9 mouse cellular contexts compared by ENCODE assay signal in the genomic region with DNA sequence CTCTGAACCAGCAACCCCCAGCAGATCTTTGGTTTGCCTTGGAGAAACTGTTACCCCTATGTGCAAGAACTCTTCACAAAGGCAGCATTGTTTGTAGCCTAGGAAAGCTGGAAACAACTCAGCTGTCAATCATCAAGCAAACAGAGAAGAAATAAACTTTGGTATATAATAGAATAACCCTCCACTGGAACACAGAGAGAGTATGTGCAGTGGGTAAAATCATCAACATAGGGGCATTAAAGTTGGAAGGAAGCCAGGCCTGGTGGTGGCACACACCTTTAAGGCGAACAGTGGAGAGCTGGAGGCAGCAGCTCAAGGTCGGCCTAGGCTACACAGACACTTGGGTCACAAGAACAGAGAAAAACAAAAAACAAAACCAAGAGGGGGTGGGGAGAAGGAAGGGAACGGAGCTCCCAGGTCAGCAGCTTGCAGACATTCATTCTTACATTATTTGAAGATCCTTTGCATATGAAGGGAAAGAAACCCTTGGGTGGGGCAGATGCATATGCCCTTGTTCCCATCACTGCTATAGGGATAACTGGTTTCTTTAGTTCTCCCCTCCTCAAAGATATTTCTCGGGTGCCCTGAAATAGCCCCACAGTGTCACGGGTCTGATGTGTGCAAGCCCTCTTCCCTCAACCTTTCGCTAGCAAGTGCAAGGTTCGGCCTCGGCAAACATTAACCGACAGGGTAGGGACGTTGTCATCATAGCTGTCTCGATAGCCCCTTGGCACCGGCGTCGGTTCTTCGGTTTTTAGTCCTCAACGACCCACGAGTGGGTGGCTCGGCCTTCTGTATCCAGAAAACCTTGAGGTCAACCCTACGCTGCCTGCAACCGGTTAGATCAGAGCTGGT. TPM values are rescaled to one million over a fixed set of nuclear protein-coding genes. Genes with fewer than 3 reads are reported as not detected.
DNase-seq lines count a peak whose midpoint lies in the region; ATAC-seq and TF ChIP-seq lines count a peak whose summit lies in the region.
"Had no signal": no experiment of that assay in that cellular context is flagged by ENCODE, and none has a peak within 500 bp of the region (broad histone marks: within the 10 kb centered on the region; RNA-seq: fewer than 3 reads in every experiment).

No protein-coding gene starts in this region.

- TF ChIP-seq CTCF in small intestine, adult 2 months (IDR thresholded peaks at IDR 0.05; ENCODE audit: extremely low read depth, insufficient read length, insufficient replicate concordance, low read depth, low read length) = no peak

- DNase-seq in lung, postnatal 10 days = peak; percentile 6
- DNase-seq in lung, adult 18-20 months = no peak
- DNase-seq in forebrain, embryonic 14.5 days (ENCODE audit: low spot score) = peak; percentile 59
- DNase-seq in kidney, postnatal 14 days = peak; percentile 84
- no peak for DNase-seq in left cerebral cortex, adult 9 months (ENCODE audit: low spot score in 2 of 2)
- no peak for DNase-seq in gastrocnemius, postnatal 4 days (ENCODE audit: low spot score in 2 of 2)
- DNase-seq in adrenal gland, postnatal 36 days = no peak
- DNase-seq: cerebellum, adult 18-20 months had no signal

- TF ChIP-seq POLR2A in small intestine, adult 2 months (IDR thresholded peaks at IDR 0.05; ENCODE audit: low read depth, low read length) = no peak

- H3K27me3 ChIP-seq in forebrain, embryonic 14.5 days (replicated peaks; ENCODE audit: control insufficient read depth, insufficient read depth, low read length) = no peaks in the 10 kb centered on the region
- no peaks in the 10 kb centered on the region for H3K27me3 ChIP-seq in small intestine, adult 2 months (ENCODE audit: control insufficient read depth, insufficient read depth, low read length)

- H3K9me3 ChIP-seq in forebrain, embryonic 14.5 days (replicated peaks; ENCODE audit: control insufficient read depth, low read length) = no peaks in the 10 kb centered on the region

- ATAC-seq in forebrain, embryonic 14.5 days = peak; percentile 21

- WGBS in forebrain, embryonic 14.5 days = 10% methylated on average over 20 of the region's 20 CpGs
- 20% methylated on average over 20 of the region's 20 CpGs for WGBS in small intestine, adult 2 months

- H3K27ac ChIP-seq in forebrain, embryonic 14.5 days (ENCODE audit: low read depth, low read length) = peak overlapping the region; percentile 59; the same call in 1 of the 2 replicates
- no peak overlapping the region for H3K27ac ChIP-seq in small intestine, adult 2 months (ENCODE audit: insufficient read depth, low read depth, low read length)

- H3K36me3 ChIP-seq in forebrain, embryonic 14.5 days (ENCODE audit: control insufficient read depth, insufficient read depth, low read length) = no peaks in the 10 kb centered on the region
- no peaks in the 10 kb centered on the region for H3K36me3 ChIP-seq in small intestine, adult 2 months (ENCODE audit: control insufficient read depth, insufficient read depth, low read length)

- peaks cover 12% of the 10 kb centered on the region for H3K4me1 ChIP-seq in forebrain, embryonic 14.5 days (ENCODE audit: control insufficient read depth, insufficient read depth, low read length)
- peaks cover 7% of the 10 kb centered on the region for H3K4me1 ChIP-seq in small intestine, adult 2 months (ENCODE audit: control insufficient read depth, insufficient read depth, insufficient read length, low read length)

- H3K9ac ChIP-seq in forebrain, embryonic 14.5 days (ENCODE audit: low read length) = no peak overlapping the region

- H3K4me2 ChIP-seq in forebrain, embryonic 14.5 days (ENCODE audit: low read length) = peak overlapping the region; percentile 9; the same call in 1 of the 2 replicates

- no peak overlapping the region for H3K4me3 ChIP-seq in forebrain, embryonic 14.5 days (ENCODE audit: low read depth, low read length)
- H3K4me3 ChIP-seq in small intestine, adult 2 months (ENCODE audit: low read depth, low read length) = peak overlapping the region; percentile 30; the same call in 1 of the 2 replicates

RNA-seq across cellular contexts. Expression of a gene that starts 11.4 kb away (rescaled TPM):
- polyA plus RNA-seq in forebrain, embryonic 14.5 days (2014; fragmentation: Nextera tagmentation; extraction: Ambion mirVana) = 1.6 and 1.7 TPM in 2 replicates
- 145 and 219 TPM in 2 replicates for polyA plus RNA-seq in small intestine, adult 2 months (2012; rRNA removed)
- total RNA-seq in gastrocnemius, postnatal 4 days (2021) = 1 to 10 TPM in 1 of 2 experiments, under 1 TPM in 1; 0.96 to 1.0 TPM
- total RNA-seq in adrenal gland, postnatal 36 days (2021) = 1 to 10 TPM in 1 of 2 experiments, under 1 TPM in 1; 0.93 to 2.8 TPM

RNA-seq across cellular contexts. Expression of a gene that starts 21.8 kb away (rescaled TPM):
- polyA plus RNA-seq in forebrain, embryonic 14.5 days (2014; fragmentation: Nextera tagmentation; extraction: Ambion mirVana) = 1,715 and 2,306 TPM in 2 replicates
- 755 and 830 TPM in 2 replicates for polyA plus RNA-seq in small intestine, adult 2 months (2012; rRNA removed)
- total RNA-seq in gastrocnemius, postnatal 4 days (2021) = 100 to 1,000 TPM; 164 TPM
- 100 to 1,000 TPM; 313 to 319 TPM for total RNA-seq in adrenal gland, postnatal 36 days (2021)

RNA-seq across cellular contexts. Expression of a gene that starts 39.6 kb away (rescaled TPM):
- 253 and 292 TPM in 2 replicates for polyA plus RNA-seq in forebrain, embryonic 14.5 days (2014; fragmentation: Nextera tagmentation; extraction: Ambion mirVana)
- polyA plus RNA-seq in small intestine, adult 2 months (2012; rRNA removed) = 19.9 and 34.1 TPM in 2 replicates
- total RNA-seq in gastrocnemius, postnatal 4 days (2021) = 10 to 100 TPM; 55.0 to 60.2 TPM
- total RNA-seq in adrenal gland, postnatal 36 days (2021) = 10 to 100 TPM; 77.5 to 89.1 TPM

RNA-seq across cellular contexts. Expression of a gene that starts 44.6 kb away (rescaled TPM):
- polyA plus RNA-seq in forebrain, embryonic 14.5 days (2014; fragmentation: Nextera tagmentation; extraction: Ambion mirVana) = 4.1 and 6.0 TPM in 2 replicates
- polyA plus RNA-seq in small intestine, adult 2 months (2012; rRNA removed) = 68.6 and 89.9 TPM in 2 replicates
- total RNA-seq in gastrocnemius, postnatal 4 days (2021) = 1 to 10 TPM; 7.6 to 9.2 TPM
- total RNA-seq in adrenal gland, postnatal 36 days (2021) = 10 to 100 TPM; 30.0 to 32.0 TPM

RNA-seq across cellular contexts. Expression of a gene that starts 51.1 kb away (rescaled TPM):
- polyA plus RNA-seq in forebrain, embryonic 14.5 days (2014; fragmentation: Nextera tagmentation; extraction: Ambion mirVana) = 32.7 TPM in 2 replicates
- polyA plus RNA-seq in small intestine, adult 2 months (2012; rRNA removed) = 799 and 1,071 TPM in 2 replicates
- total RNA-seq in gastrocnemius, postnatal 4 days (2021) = 100 to 1,000 TPM; 390 to 396 TPM
- 1,000 to 10,000 TPM; 1,047 to 1,196 TPM for total RNA-seq in adrenal gland, postnatal 36 days (2021)

Comparison
In these comparisons a context has a peak if more than half of its experiments do, and no peak if none do; other contexts are left out.
1. DNase-seq: peak in lung, postnatal 10 days (single experiment), forebrain, embryonic 14.5 days (single experiment) and kidney, postnatal 14 days (single experiment); none in lung, adult 18-20 months (0 of 2), left cerebral cortex, adult 9 months (0 of 2), gastrocnemius, postnatal 4 days (0 of 2) and adrenal gland, postnatal 36 days (0 of 2).